Mouse (Mus musculus) hindbrain, embryonic 14.5 days (tissue): ENCODE data around the gene Klrb1c. TPM values are rescaled to one million over a fixed set of nuclear protein-coding genes. Genes with fewer than 3 reads are reported as not detected.
"Not testable (repeated sequence)": the region's sequence is repeated elsewhere in the genome, so short reads cannot be mapped to it uniquely, and the experiment has no call there.

Experiments
- ATAC-seq: fragments of 200-750 bp; cut with Nextera tagmentation; 2 replicates; pipeline ENCODE4 v1.8.0; 2017; ENCODE audit warnings: moderate number of reproducible peaks, mild to moderate bottlenecking, moderate TSS enrichment, moderate library complexity; ENCODE audit not compliant: low FRiP score
- DNase-seq: peaks from one replicate; pipeline ENCODE4 v3.0.0-alpha.2; 2015; ENCODE audit warnings: low spot score
- H3K27ac ChIP-seq: fragments of 300-500 bp; sonication (generic); 2 replicates; pipeline ENCODE4 v1.5.1; 2014; ENCODE audit warnings: mild to moderate bottlenecking, moderate library complexity
- H3K27me3 ChIP-seq: fragments of 300-500 bp; sonication (generic); 2 replicates; pipeline ENCODE4 v1.6.1; 2014; ENCODE audit warnings: mild to moderate bottlenecking, low read length, mixed read lengths; ENCODE audit not compliant: control insufficient read depth, insufficient read depth
- H3K36me3 ChIP-seq: fragments of 300-500 bp; sonication (generic); replicated peaks from 2 replicates; pipeline ENCODE4 v1.6.1; 2014; ENCODE audit not compliant: control insufficient read depth, insufficient read depth
- H3K4me1 ChIP-seq: fragments of 300-500 bp; sonication (generic); replicated peaks from 2 replicates; pipeline ENCODE4 v1.6.1; 2014; ENCODE audit warnings: antibody characterized with exemption, low read length, mixed read lengths; ENCODE audit not compliant: control insufficient read depth, insufficient read depth
- H3K4me2 ChIP-seq: fragments of 300-500 bp; sonication (generic); replicated peaks from 2 replicates; pipeline ENCODE4 v1.6.1; 2014; ENCODE audit warnings: mild to moderate bottlenecking, moderate library complexity
- H3K4me3 ChIP-seq: fragments of 300-500 bp; sonication (generic); replicated peaks from 2 replicates; pipeline ENCODE4 v1.5.1; 2014; ENCODE audit warnings: mild to moderate bottlenecking, low read length
- H3K9ac ChIP-seq: fragments of 300-500 bp; sonication (generic); 2 replicates; pipeline ENCODE4 v1.6.1; 2014
- H3K9me3 ChIP-seq: fragments of 300-500 bp; sonication (generic); 2 replicates; pipeline ENCODE4 v1.6.1; 2016; ENCODE audit warnings: low read length; ENCODE audit not compliant: control insufficient read depth
- WGBS: fragments of 180-500 bp; shearing (Covaris S2); extraction: QIAGEN DNeasy Blood & Tissue Kit; methylation state at CpG from one replicate; pipeline ENCODE4 v1.1.7; 2014; 5-methylcytosine and 5-hydroxymethylcytosine counted together
- polyA plus RNA-seq: library from polyadenylated mRNA; unstranded; fragments of >200 nt; fragmentation: Nextera tagmentation; extraction: Ambion mirVana; gene quantifications from 2 replicates; pipeline ENCODE4 v1.2.1, GENCODE M21; 2014

Gene Klrb1c
- polyA plus RNA-seq, 1 experiment from 2014 or later: 0.23 TPM

GRCm38 (mm10) chr6:128799144-128799895, 10.3 kb upstream of the Klrb1c start:
- WGBS: under 1% methylated on average over 49 of the region's 49 CpGs
- peak; percentile 100 for DNase-seq
- ATAC-seq: peak; percentile 81

GRCm38 (mm10) chr6:128798772-128799143, 9.7 kb upstream of the Klrb1c start:
- H3K4me2 ChIP-seq: peak overlapping the region; percentile 71
- DNase-seq (peak; percentile 96), ATAC-seq (peak; percentile 49)
- not testable (repeated sequence) for H3K36me3 ChIP-seq, H3K4me1 ChIP-seq, H3K9me3 ChIP-seq, H3K27me3 ChIP-seq
- under 1% methylated on average over 20 of the region's 20 CpGs for whole genome bisulfite sequencing
- peak overlapping the region; percentile 82 for H3K9ac ChIP-seq
- H3K4me3 ChIP-seq: peak overlapping the region; percentile 60
- peak overlapping the region; percentile 91 for H3K27ac ChIP-seq

More at GRCm38 (mm10) chr6:128799144-128799895, 10.3 kb upstream of the Klrb1c start:
- H3K36me3 ChIP-seq, H3K4me1 ChIP-seq, H3K27me3 ChIP-seq, H3K9me3 ChIP-seq: not testable (repeated sequence)
- H3K4me3 ChIP-seq: peak overlapping the region; percentile 60
- H3K4me2 ChIP-seq: peak overlapping the region; percentile 71
- peak overlapping the region; percentile 82 for H3K9ac ChIP-seq
- H3K27ac ChIP-seq: peak overlapping the region; percentile 91

- Histone ChIP-seq H3K4me3 (peak overlapping the region; percentile 60), H3K4me2 (peak overlapping the region; percentile 71), H3K36me3 (no peaks in the 10 kb centered on the region), H3K27me3 (no peaks in the 10 kb centered on the region), H3K9ac (peak overlapping the region; percentile 54), H3K4me1 (peaks cover 9% of the 10 kb centered on the region; the same call in 1 of the 2 replicates), H3K27ac (peak overlapping the region; percentile 66), H3K9me3 (no peaks in the 10 kb centered on the region)
- no peak for ATAC-seq
- peak; percentile 38 for DNase-seq
- 15% methylated on average over 15 of the region's 15 CpGs for WGBS
These were observed 9.1 kb upstream of the Klrb1c start for GRCm38 (mm10) chr6:128797936-128798771.

- peaks cover 9% of the 10 kb centered on the region; the same call in 1 of the 2 replicates for H3K4me1 ChIP-seq
- H3K27me3 ChIP-seq: no peaks in the 10 kb centered on the region
- no peaks in the 10 kb centered on the region for H3K9me3 ChIP-seq
- ATAC-seq (no peak), DNase-seq (no peak)
- H3K4me3 ChIP-seq: peak overlapping the region; percentile 60
- H3K4me2 ChIP-seq: peak overlapping the region; percentile 71
- no peaks in the 10 kb centered on the region for H3K36me3 ChIP-seq
- WGBS: 74% methylated on average over 12 of the region's 12 CpGs
- no peak overlapping the region for H3K9ac ChIP-seq
- no peak overlapping the region for H3K27ac ChIP-seq
These were observed 8.3 kb upstream of the Klrb1c start for GRCm38 (mm10) chr6:128797185-128797905.

- Histone ChIP-seq H3K4me1 (peaks cover 9% of the 10 kb centered on the region; the same call in 1 of the 2 replicates), H3K27ac (no peak overlapping the region), H3K27me3 (no peaks in the 10 kb centered on the region), H3K9me3 (no peaks in the 10 kb centered on the region), H3K36me3 (no peaks in the 10 kb centered on the region), H3K4me2 (no peak overlapping the region), H3K4me3 (no peak overlapping the region), H3K9ac (no peak overlapping the region)
- DNase-seq (no peak), ATAC-seq (no peak)
- WGBS: 78% methylated on average over 8 of the region's 8 CpGs
These were observed 7.4 kb upstream of the Klrb1c start for GRCm38 (mm10) chr6:128796321-128796955.

- Histone ChIP-seq H3K9me3 (no peaks in the 10 kb centered on the region), H3K36me3 (no peaks in the 10 kb centered on the region), H3K4me3 (no peak overlapping the region), H3K4me2 (no peak overlapping the region), H3K27ac (no peak overlapping the region), H3K4me1 (peaks cover 9% of the 10 kb centered on the region; the same call in 1 of the 2 replicates), H3K9ac (no peak overlapping the region), H3K27me3 (no peaks in the 10 kb centered on the region)
- WGBS: 60% methylated on average over 6 of the region's 6 CpGs
- DNase-seq (no peak), ATAC-seq (no peak)
These were observed 4.7 kb upstream of the Klrb1c start for GRCm38 (mm10) chr6:128793734-128794133.

- not testable (repeated sequence) for H3K4me3 ChIP-seq, ATAC-seq, H3K9ac ChIP-seq, H3K4me1 ChIP-seq, DNase-seq, H3K4me2 ChIP-seq, H3K9me3 ChIP-seq, H3K36me3 ChIP-seq, H3K27ac ChIP-seq, H3K27me3 ChIP-seq
- 88% methylated on average over 4 of the region's 4 CpGs for WGBS
These were observed 1.5 kb upstream of the Klrb1c start for GRCm38 (mm10) chr6:128790491-128790994.

GRCm38 (mm10) chr6:128788517-128788916, 498 bp downstream of the Klrb1c start:
- no peak overlapping the region for H3K4me2 ChIP-seq
- H3K9me3 ChIP-seq: no peaks in the 10 kb centered on the region
- H3K27ac ChIP-seq: no peak overlapping the region
- WGBS: 87% methylated on average over 1 of the region's 1 CpGs
- H3K4me3 ChIP-seq: no peak overlapping the region
- H3K36me3 ChIP-seq: no peaks in the 10 kb centered on the region
- DNase-seq: no peak
- no peak for ATAC-seq
- no peak overlapping the region for H3K9ac ChIP-seq
- no peaks in the 10 kb centered on the region for H3K4me1 ChIP-seq
- no peaks in the 10 kb centered on the region for H3K27me3 ChIP-seq
